Mouse (Mus musculus) heart, postnatal 0 days (tissue): ENCODE results near the gene Cog6.

Experiments used
- CTCF ChIP-seq: IDR thresholded peaks from 2 replicates; pipeline ENCODE4 v1.5.1; 2016; ENCODE audit warnings: antibody characterized with exemption, control low read depth, low read depth
- EP300 ChIP-seq: IDR thresholded peaks from 2 replicates; pipeline ENCODE4 v1.6.1; 2016; ENCODE audit warnings: antibody characterized with exemption, low read depth

GRCm38 (mm10) chr3:53027333-53027732, 10.3 kb upstream of the Cog6 start:
- no peak for TF ChIP-seq CTCF
- no peak for TF ChIP-seq EP300
